Mouse (Mus musculus) ES-Bruce4 (cell line): Measurements from ENCODE around the gene Il21r.

Source experiments
- CTCF ChIP-seq: IDR thresholded peaks from one replicate; pipeline ENCODE4 v1.8.1; 2011; ENCODE audit warnings: low read depth, low read length
- EP300 ChIP-seq: IDR thresholded peaks from 2 replicates; pipeline ENCODE4 v1.6.1; 2011; ENCODE audit warnings: low read depth, low read length; ENCODE audit not compliant: insufficient read depth

DNA sequence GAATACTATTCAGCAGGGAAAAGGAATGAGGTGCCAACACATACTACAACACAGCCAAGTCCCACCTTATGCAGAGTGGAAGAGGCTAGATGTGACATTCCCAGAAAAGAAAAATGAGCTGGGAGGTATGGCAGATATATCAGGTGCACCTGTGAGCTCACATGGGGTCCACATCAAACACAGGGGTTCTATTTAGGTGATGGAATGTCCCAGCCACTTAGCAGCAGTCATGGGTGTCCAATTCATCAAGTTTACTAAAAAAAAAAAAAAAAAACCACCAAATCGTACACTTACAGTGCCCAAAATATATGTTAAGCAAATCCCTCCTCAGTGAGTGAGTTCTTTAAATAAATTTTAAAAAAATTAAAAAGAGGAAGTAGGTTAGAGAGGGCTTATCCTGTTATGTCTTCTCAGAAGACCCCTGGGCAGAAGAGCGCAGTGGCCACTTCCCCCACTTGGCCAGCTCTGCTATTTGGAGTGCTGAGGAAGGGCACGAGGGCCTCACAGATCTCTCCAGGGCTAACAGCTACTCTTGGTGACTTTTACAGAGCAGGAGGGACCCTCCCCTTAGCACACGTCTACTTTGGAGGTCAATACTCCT is 3.8 kb upstream of the Il21r start:
- TF ChIP-seq CTCF (no peak), EP300 (no peak)
